Mouse (Mus musculus): Measurements from ENCODE around the gene Vmn2r60. TPM values are rescaled to one million over a fixed set of nuclear protein-coding genes. Genes with fewer than 3 reads are reported as not detected.
"Not testable (repeated sequence)": the region's sequence is repeated elsewhere in the genome, so short reads cannot be mapped to it uniquely, and the experiment has no call there.

Gene Vmn2r60
- polyA plus RNA-seq (2014; fragmentation: Nextera tagmentation; extraction: Ambion mirVana): not detected in 2 replicates

DNA sequence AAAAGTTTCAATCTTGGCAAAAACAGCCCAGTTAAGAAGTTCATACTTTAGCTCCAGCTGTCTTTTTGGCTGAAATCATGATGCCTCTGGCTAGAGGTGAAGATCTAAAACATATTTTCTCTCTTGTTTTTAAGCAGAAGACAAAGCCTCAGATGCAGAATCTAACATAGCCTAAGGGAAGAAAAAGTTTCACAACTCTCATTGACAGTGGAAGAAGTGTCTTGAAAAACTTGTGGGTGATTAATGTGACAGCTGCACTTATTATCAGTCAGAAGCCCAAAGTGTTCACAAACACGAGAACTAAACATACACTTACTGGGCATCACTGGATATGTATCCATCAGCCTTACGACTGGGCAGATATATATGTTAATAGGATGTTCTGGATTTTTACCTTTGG, at the start of gene Vmn2r60:
Gene Vmn2r60 (plus strand): TSS at position 301 of the 400 bp plus-strand sequence.
- H3K4me3 ChIP-seq (ENCODE audit: low read length): no peak within 1 kb of the TSS
- no peak for ATAC-seq (ENCODE audit: low FRiP score, low TSS enrichment)
- H3K9me3 ChIP-seq (ENCODE audit: control insufficient read depth, low read length): no peaks in the 10 kb centered on the region
- H3K4me2 ChIP-seq (replicated peaks; ENCODE audit: low read depth, low read length): no peak within 1 kb of the TSS
- H3K4me1 ChIP-seq (ENCODE audit: control insufficient read depth, insufficient read depth, low read length): no peaks in the 10 kb centered on the region
- no peak within 1 kb of the TSS for H3K27ac ChIP-seq (ENCODE audit: low read depth, low read length)
- no peaks in the 10 kb centered on the region for H3K27me3 ChIP-seq (ENCODE audit: control insufficient read depth, insufficient read depth, low read length)
- no peaks in the 10 kb centered on the region for H3K36me3 ChIP-seq (ENCODE audit: control insufficient read depth, insufficient read depth, low read length)
- WGBS: 78% methylated on average over 2 of the region's 2 CpGs
- H3K9ac ChIP-seq (ENCODE audit: low read depth, low read length): no peak within 1 kb of the TSS

DNA sequence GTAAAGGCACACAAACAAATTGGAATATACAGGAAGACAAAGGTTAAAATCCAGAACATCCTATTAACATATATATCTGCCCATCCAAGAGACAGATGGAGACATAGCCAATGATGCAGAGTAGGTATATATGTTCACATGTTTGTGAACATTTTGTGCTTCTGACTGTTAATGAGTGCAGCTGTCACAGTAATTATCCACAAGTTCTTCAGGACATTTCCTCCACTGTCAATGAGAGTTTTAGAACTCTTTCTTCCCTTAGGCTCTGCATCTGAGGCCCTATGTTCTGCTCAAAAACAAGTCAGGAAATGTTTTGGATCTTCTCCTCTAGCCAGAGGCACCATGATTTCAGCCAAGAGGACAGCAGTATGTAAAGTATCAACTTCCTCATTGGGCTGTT, 48.6 kb upstream of the Vmn2r60 start, which contains the start of gene Vmn2r59:
Gene Vmn2r59 (minus strand): TSS at position 101 of the 400 bp plus-strand sequence.
- Histone ChIP-seq H3K27me3 (ENCODE audit: control insufficient read depth, insufficient read depth, low read length) (no peaks in the 10 kb centered on the region), H3K36me3 (ENCODE audit: control insufficient read depth, insufficient read depth, low read length) (no peaks in the 10 kb centered on the region), H3K9ac (ENCODE audit: low read depth, low read length) (no peak within 1 kb of the TSS), H3K4me3 (ENCODE audit: low read length) (no peak within 1 kb of the TSS), H3K9me3 (ENCODE audit: control insufficient read depth, low read length) (no peaks in the 10 kb centered on the region), H3K4me2 (replicated peaks; ENCODE audit: low read depth, low read length) (no peak within 1 kb of the TSS), H3K4me1 (ENCODE audit: control insufficient read depth, insufficient read depth, low read length) (no peaks in the 10 kb centered on the region), H3K27ac (ENCODE audit: low read depth, low read length) (no peak within 1 kb of the TSS)
- no peak for ATAC-seq (ENCODE audit: low FRiP score, low TSS enrichment)

DNA sequence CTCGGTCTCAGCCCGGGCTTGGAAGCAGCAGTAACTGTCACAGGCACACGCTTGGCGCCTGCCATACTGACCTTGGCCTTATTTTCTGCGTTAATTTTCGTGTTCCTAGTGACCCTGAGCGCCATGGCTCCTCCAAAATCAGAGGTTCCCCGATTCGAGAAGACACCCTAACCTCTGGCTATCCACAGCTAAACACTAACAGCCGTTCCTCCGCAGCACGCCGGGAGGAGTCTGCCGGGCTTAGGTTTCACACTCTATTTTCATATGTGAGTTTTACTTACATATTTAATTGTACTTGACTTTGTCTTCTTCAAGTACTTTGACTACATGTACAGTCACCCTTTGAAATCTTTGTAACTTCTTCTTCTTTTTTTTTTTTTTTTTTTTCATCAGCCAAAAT, 509 bp upstream of the Vmn2r60 start:
- ATAC-seq (ENCODE audit: low FRiP score, low TSS enrichment); H3K4me3 ChIP-seq (ENCODE audit: low read length); H3K27me3 ChIP-seq (ENCODE audit: control insufficient read depth, insufficient read depth, low read length); H3K9me3 ChIP-seq (ENCODE audit: control insufficient read depth, low read length); H3K9ac ChIP-seq (ENCODE audit: low read depth, low read length); H3K4me1 ChIP-seq (ENCODE audit: control insufficient read depth, insufficient read depth, low read length); H3K4me2 ChIP-seq (replicated peaks; ENCODE audit: low read depth, low read length); H3K36me3 ChIP-seq (ENCODE audit: control insufficient read depth, insufficient read depth, low read length); H3K27ac ChIP-seq (ENCODE audit: low read depth, low read length): not testable (repeated sequence)
- WGBS: 83% methylated on average over 9 of the region's 14 CpGs

Other genes with a start within 250 kb of the Vmn2r60 start
- not detected in 2 replicates for gene Vmn2r58, start 235.1 kb upstream of the Vmn2r60 start, polyA plus RNA-seq (2014; fragmentation: Nextera tagmentation; extraction: Ambion mirVana)
- gene Vmn2r59, start 48.7 kb upstream of the Vmn2r60 start, polyA plus RNA-seq (2014; fragmentation: Nextera tagmentation; extraction: Ambion mirVana): not detected in 2 replicates
- not detected in 2 replicates for gene Vmn2r61, start 152.3 kb downstream of the Vmn2r60 start, polyA plus RNA-seq (2014; fragmentation: Nextera tagmentation; extraction: Ambion mirVana)

Data from kidney, embryonic 14.5 days (tissue).